Comparison of ENCODE assay signal across 27 mouse cellular contexts in the genomic region with DNA sequence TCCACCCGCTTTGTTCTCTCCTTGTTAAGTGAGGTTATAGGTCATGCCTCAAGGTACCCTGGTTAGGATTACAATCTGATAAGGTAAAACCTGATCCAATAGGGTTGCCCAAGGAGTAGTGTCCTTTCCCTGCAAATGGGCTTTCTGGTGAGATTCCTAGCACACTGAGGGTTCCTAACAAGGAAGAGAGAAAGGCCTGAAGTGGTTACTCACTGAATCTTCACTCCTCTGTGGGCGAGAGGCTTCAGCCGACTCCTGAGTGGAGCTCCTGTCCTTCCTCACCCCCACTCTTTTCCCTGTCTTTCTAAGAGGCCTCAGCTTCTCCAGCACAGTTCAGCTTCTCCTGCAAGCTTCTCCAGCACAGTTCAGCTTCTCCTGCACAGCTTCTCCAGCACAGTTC. TPM values are rescaled to one million over a fixed set of nuclear protein-coding genes. Genes with fewer than 3 reads are reported as not detected.
"Had no signal": no experiment of that assay in that cellular context is flagged by ENCODE, and none has a peak within 500 bp of the region (broad histone marks: within the 10 kb centered on the region; RNA-seq: fewer than 3 reads in every experiment).

No protein-coding gene starts in this region.

- H3K4me2 ChIP-seq: heart, embryonic 12.5 days; hindbrain, embryonic 14.5 days; kidney, embryonic 15.5 days; limb, embryonic 12.5 days; liver, embryonic 11.5 days; liver, embryonic 13.5 days; liver, embryonic 15.5 days had no signal

- H3K9me3 ChIP-seq: heart, embryonic 10.5 days; heart, embryonic 12.5 days; kidney, embryonic 15.5 days; limb, embryonic 10.5 days; limb, embryonic 12.5 days; liver, embryonic 13.5 days; liver, embryonic 15.5 days had no signal

- H3K27ac ChIP-seq: gastrocnemius, adult 2 months; heart, embryonic 10.5 days; hindbrain, embryonic 14.5 days; kidney, embryonic 15.5 days; kidney, postnatal 0 days; layer of hippocampus, adult 2 months; left cerebral cortex, adult 2 months; limb, embryonic 10.5 days; limb, embryonic 12.5 days; liver, embryonic 13.5 days; liver, embryonic 15.5 days had no signal

- H3K27me3 ChIP-seq: heart, embryonic 12.5 days; kidney, embryonic 15.5 days; limb, embryonic 12.5 days had no signal

- H3K4me1 ChIP-seq: liver, embryonic 15.5 days had no signal

- H3K36me3 ChIP-seq: heart, embryonic 10.5 days; heart, embryonic 12.5 days; kidney, embryonic 15.5 days; limb, embryonic 10.5 days; limb, embryonic 12.5 days; liver, embryonic 13.5 days; liver, embryonic 15.5 days had no signal

- H3K4me3 ChIP-seq: gastrocnemius, adult 2 months; heart, embryonic 10.5 days; heart, embryonic 12.5 days; kidney, embryonic 15.5 days; layer of hippocampus, adult 2 months; left cerebral cortex, adult 2 months; limb, embryonic 10.5 days; limb, embryonic 12.5 days; liver, embryonic 13.5 days; liver, embryonic 15.5 days had no signal

- ATAC-seq: hindbrain, embryonic 16.5 days; intestine, embryonic 16.5 days had no signal

- H3K9ac ChIP-seq: heart, embryonic 12.5 days; hindbrain, embryonic 14.5 days; kidney, embryonic 15.5 days; limb, embryonic 12.5 days; liver, embryonic 13.5 days; liver, embryonic 15.5 days had no signal

- DNase-seq: gastrocnemius, adult 2 months; gastrocnemius, postnatal 10 days; gastrocnemius, postnatal 25 days; heart, adult 18-20 months; heart, postnatal 14 days; heart, postnatal 36 days; kidney, adult 11 months; kidney, adult 2 months; kidney, adult 9 months; kidney, postnatal 14 days; kidney, postnatal 4 days; liver; liver, embryonic 13.5 days had no signal

RNA-seq across cellular contexts. Expression of gene Apold1, which starts 17.3 kb away (rescaled TPM):
- total RNA-seq: granulocyte monocyte progenitor cell, adult 5-6 weeks had no signal
